Mouse (Mus musculus) gastrocnemius, adult 18-20 months (tissue): ENCODE results near the gene R3hdml. TPM values are rescaled to one million over a fixed set of nuclear protein-coding genes. Genes with fewer than 3 reads are reported as not detected.
"Not testable (repeated sequence)": the region's sequence is repeated elsewhere in the genome, so short reads cannot be mapped to it uniquely, and the experiment has no call there.

Experiments
- DNase-seq: peaks from one replicate; pipeline ENCODE4 v3.0.0; 2021; ENCODE audit warnings: low spot score
- long read RNA-seq, 2 experiments: library from polyadenylated mRNA; stranded (forward); transcript quantifications; one replicate each; pipeline ENCODE4 v2.0.0; 2021
- total RNA-seq, 2 experiments: library from RNA; stranded (reverse); gene quantifications; 2 replicates each; pipeline ENCODE4 v1.2.3; 2021

R3hdml gene
- total RNA-seq, result not detected
- long read RNA-seq, experiment 1, result 0 reads
- long read RNA-seq, experiment 2, result 0 reads

GRCm38 (mm10) chr2:163492018-163492417 is at the start of gene R3hdml:
Gene R3hdml (plus strand): TSS chr2:163492318.
- no peak for DNase-seq

- peak; percentile 76 for DNase-seq
These were observed 48.6 kb upstream of the R3hdml start for GRCm38 (mm10) chr2:163443543-163443942.

- DNase-seq, result no peak
These were observed 48.1 kb upstream of the R3hdml start for GRCm38 (mm10) chr2:163444017-163444416.

- no peak for DNase-seq
These were observed 44.7 kb upstream of the R3hdml start for GRCm38 (mm10) chr2:163447375-163447774.

- no peak for DNase-seq
These were observed 42.8 kb upstream of the R3hdml start for GRCm38 (mm10) chr2:163449276-163449675.

GRCm38 (mm10) chr2:163450668-163451295 is 41.3 kb upstream of the R3hdml start:
- no peak for DNase-seq

GRCm38 (mm10) chr2:163452738-163453137 is 39.4 kb upstream of the R3hdml start:
- peak; percentile 35 for DNase-seq

- DNase-seq, result no peak
These were observed 38.7 kb upstream of the R3hdml start for GRCm38 (mm10) chr2:163453378-163453777.

- peak; percentile 66 for DNase-seq
These were observed 33.4 kb upstream of the R3hdml start for GRCm38 (mm10) chr2:163458539-163459265.

GRCm38 (mm10) chr2:163459380-163459779 is 32.7 kb upstream of the R3hdml start:
- peak; percentile 65 for DNase-seq

GRCm38 (mm10) chr2:163460622-163461021 is 31.5 kb upstream of the R3hdml start:
- no peak for DNase-seq

- DNase-seq, result not testable (repeated sequence)
These were observed 30.8 kb upstream of the R3hdml start for GRCm38 (mm10) chr2:163461307-163461706.

- no peak for DNase-seq
These were observed 29.7 kb upstream of the R3hdml start for GRCm38 (mm10) chr2:163462386-163462785.

- DNase-seq, result no peak
These were observed 29.3 kb upstream of the R3hdml start for GRCm38 (mm10) chr2:163462801-163463200.

GRCm38 (mm10) chr2:163463251-163463769 is 28.8 kb upstream of the R3hdml start:
- no peak for DNase-seq

GRCm38 (mm10) chr2:163463998-163464397 is 28.1 kb upstream of the R3hdml start:
- DNase-seq, result no peak

GRCm38 (mm10) chr2:163464562-163464961 is 27.6 kb upstream of the R3hdml start:
- peak; percentile 31 for DNase-seq

- no peak for DNase-seq
These were observed 25.3 kb upstream of the R3hdml start for GRCm38 (mm10) chr2:163466771-163467170.

GRCm38 (mm10) chr2:163467585-163467984 is 24.5 kb upstream of the R3hdml start:
- DNase-seq, result no peak

- no peak for DNase-seq
These were observed 23.3 kb upstream of the R3hdml start for GRCm38 (mm10) chr2:163468866-163469265.

- DNase-seq, result no peak
These were observed 22.4 kb upstream of the R3hdml start for GRCm38 (mm10) chr2:163469711-163470110.

- peak; percentile 49 for DNase-seq
These were observed 21.0 kb upstream of the R3hdml start for GRCm38 (mm10) chr2:163471136-163471535.
